Mouse (Mus musculus): Measurements from ENCODE around the gene Sephs2. TPM values are rescaled to one million over a fixed set of nuclear protein-coding genes. Genes with fewer than 3 reads are reported as not detected.

Sephs2 gene
- total RNA-seq, 2 experiments from 2014 or later: 40.5 to 41.3 TPM

DNA sequence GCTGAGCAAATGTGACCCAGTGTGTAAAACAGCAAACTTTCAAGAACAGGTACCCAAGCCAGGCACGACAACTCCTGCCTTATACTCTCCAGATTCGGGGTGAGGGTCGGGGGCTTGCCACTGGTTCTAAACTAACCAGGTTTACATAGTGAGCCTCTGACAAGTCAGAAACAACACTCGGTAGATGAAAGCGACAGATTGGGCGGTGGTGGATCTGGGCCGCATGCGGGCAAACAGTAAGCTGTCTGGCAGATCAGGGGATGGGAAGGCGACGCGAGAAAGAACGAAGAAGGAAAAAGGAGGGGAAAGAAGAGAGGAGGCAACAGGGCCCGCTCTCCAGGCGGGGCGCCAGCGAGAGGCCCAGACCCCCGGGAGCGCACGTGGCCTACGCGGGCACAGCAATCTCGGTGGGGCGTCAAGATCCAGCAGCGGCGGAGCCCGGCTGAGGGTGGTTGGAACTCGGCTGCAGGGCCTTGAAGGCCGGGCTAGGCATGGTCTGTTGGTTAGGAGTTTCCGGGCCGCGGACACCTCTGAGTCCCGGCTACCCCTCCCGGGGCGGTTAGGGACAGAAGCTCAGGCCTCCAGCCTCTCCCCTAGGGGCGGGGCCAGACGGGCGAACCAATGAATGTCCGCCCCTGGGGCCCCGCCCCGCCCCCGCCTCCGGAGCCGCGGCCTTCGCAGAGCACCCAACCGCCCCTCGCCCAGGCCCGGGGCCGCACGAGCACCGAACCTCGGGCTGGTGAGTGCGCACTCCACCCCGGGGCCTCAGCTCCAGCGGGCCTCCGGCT, 29.8 kb downstream of the Sephs2 start, which contains the start of gene Zfp771:
TSS of gene Zfp771 (plus strand) at position 405 of the 788 bp plus-strand sequence.
- intact Hi-C loops (cut with DNase I): no loop called here
- peak; percentile 94 to 95 for DNase-seq (ENCODE audit: low spot score in 2 of 2)

DNA sequence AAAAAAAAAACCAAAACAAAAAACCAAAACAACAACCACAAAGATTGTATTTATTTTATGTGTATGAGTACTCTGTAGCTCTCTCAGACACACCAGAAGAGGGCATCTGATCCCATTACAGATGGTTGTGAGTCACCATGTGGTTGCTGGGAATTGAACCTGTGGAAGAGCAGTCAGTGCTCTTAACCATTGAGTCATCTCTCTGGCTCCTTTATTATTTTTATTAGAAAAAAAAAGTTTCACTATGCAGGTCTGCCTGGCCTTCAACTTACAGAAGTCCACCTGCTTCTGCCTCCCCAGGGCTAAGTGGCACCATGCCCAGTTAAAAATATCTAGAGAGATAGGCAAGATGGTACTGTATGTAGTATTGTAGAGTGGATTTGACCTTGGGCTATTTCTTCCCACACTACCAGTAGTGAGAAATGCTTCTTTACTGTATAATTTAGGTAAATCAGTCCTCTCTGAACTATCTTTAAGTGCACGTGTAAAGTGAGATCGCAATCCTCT, 30.4 kb downstream of the Sephs2 start:
- intact Hi-C loops (cut with DNase I): no loop called here

DNA sequence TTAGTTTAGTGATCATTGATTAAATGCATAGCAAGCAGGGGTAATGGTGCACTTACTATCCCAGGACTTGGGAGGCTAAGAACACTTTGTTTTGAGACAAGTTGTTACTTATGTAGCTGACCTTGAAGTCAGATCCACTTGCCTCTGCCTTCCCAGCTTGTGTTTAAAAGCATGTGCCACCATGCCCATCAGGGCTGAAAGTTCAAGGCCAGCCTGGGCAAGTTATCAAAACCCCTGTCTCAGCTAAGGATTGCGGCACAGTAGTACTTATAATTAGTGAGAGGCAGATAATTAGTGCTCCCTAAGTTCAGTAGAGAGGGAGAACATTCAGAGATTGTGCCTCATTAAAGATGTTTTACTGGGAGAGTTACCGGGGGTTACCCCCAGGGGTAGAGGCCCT, 39.1 kb downstream of the Sephs2 start:
- DNase-seq (ENCODE audit: low spot score in 2 of 2): no peak
- intact Hi-C loops (cut with DNase I): no loop called here

More for the DNA sequence above, 30.4 kb downstream of the Sephs2 start:
- no peak for DNase-seq (ENCODE audit: low spot score in 2 of 2)

DNA sequence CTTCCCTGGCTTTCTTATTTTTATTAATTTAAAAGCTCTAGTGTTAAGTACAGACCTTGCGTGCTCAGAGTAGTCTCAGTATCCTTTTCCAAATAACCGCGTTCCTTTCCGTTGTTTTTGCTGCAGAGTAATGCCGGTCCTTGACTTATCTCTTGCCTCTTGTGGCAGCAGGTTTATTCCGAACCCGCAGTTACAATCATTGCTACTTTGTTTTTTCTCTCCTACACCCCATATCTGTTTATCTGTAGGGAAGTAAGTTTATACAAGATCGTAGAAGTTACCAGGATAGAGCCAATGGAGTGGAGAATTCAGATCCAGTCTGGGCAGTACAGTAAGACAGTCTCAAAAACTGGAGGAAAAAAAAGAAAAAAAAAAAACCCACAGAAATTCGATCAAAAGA, 40.1 kb downstream of the Sephs2 start:
- no peak for DNase-seq (ENCODE audit: low spot score in 2 of 2)
- intact Hi-C loops (cut with DNase I): no loop called here

DNA sequence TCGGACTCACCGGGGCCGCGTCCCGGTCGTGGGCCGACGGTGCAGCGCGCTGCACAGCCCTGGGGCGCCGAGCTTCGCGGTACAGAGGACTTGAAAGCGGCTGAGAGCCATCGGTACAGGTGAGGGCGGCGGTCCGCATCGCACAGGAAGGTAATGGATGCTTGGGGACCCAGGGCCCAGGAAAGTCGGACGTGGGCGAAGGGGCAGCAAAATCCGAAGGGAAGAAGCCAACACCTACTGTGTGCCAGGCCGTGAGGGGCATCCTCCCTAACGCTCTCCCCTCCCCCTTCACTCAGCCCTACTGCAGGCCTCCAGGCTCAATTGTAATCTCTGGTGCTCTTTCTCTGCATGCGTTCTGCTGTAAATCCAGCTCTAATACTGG, 40.5 kb downstream of the Sephs2 start:
- peak in 1 of 2 experiments; percentile 38 for DNase-seq (ENCODE audit: low spot score in 2 of 2)
- intact Hi-C loops (cut with DNase I): no loop called here

DNA sequence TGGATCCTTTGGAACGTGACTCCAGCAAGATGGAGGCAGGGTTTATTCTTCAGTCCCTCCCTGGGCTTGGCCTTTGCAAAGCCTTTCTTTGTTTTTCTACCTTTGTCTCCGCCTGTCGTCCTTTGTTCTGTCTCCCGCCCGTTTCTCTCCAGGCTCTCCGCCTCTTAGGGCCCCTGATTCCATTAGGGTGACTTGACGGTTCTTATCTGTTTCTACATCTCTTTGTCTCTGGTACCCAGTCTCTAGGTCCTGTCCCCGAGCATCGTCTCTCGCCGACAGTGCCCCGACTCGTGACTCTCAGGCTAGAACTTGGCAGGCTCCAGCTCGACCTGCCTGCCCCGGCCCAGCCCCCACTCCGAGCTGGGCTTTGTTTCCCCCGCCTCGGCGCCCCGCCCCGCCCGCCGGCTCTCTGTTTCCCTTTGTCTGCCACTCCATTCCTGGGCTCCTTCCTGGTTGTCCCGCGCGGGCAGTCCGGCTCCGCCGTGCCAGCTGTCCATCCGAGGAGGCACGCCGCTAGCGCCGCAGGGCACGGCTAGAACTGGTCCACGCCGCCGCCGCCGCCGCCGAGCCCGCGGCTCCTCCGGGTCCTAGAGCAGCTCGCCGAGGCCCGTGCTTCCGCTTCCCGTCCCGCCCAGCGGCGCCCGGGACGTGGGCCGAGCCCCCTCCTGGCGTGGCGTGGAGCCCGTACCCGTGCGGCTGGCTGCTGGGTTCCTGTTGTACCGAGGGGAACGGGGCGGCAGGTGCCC, 41.1 kb downstream of the Sephs2 start, which contains the start of the genes Zfp553 and Sept1:
TSS of gene Zfp553 (plus strand) at position 440 of the 746 bp plus-strand sequence.
TSS of gene Sept1 (minus strand) at position 509 of the 746 bp plus-strand sequence.
- peak; percentile 81 to 86 for DNase-seq (ENCODE audit: low spot score in 2 of 2)
- intact Hi-C loops (cut with DNase I): no loop called here

DNA sequence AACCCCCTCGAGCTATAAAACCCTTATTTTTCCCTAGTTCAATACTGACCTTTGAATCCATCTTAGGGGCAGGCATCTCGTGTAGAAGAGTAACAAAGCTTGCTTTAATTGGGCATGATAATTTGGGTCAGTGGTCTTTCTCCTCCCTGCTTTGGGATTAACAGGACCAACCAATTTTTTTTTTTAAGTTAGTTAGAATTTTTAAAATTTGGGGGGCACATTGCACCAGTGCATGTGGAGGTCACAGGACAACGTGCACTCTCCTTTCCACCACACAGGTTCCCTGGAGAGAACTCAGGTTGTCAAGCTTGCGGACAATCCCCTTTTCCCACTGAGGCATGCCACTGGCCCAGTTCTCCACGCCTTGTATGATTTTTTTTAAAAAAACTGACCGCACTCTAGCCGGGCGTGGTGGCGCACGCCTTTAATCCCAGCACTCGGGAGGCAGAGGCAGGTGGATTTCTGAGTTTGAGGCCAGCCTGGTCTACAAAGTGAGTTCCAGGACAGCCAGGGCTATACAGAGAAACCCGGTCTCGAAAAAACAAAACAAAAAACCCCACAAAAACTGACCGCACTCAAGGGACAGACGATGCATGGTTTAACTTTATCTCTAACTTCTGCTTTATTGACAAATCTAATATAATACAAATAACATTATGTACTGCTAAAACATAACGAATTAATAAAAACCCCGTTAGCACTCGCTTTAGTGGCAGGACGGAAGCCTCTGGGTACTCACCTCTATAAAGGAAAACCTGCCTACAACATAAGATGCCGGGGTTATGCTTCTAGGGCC, 41.8 kb downstream of the Sephs2 start:
- DNase-seq (ENCODE audit: low spot score in 2 of 2): no peak
- intact Hi-C loops (cut with DNase I): no loop called here

DNA sequence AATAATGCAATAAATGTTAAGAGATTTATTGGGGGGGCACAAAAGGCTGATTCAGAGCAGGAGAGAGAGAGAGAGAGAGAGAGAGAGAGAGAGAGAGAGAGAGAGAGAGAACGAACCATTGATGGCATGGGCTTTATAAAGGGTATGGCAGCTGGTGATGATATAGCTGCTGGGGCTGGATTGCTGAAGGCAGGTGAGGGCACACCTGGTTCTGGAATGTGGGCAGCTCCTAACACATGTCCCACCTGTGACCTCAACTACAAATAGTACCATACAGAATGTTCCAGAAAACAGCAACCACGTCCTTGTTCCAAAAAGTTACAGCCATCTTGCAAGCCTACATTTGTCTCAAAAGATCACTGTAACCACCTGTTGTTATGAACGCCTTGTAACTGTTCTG, 42.5 kb downstream of the Sephs2 start:
- intact Hi-C loops (cut with DNase I): no loop called here
- DNase-seq (ENCODE audit: low spot score in 2 of 2): no peak

DNA sequence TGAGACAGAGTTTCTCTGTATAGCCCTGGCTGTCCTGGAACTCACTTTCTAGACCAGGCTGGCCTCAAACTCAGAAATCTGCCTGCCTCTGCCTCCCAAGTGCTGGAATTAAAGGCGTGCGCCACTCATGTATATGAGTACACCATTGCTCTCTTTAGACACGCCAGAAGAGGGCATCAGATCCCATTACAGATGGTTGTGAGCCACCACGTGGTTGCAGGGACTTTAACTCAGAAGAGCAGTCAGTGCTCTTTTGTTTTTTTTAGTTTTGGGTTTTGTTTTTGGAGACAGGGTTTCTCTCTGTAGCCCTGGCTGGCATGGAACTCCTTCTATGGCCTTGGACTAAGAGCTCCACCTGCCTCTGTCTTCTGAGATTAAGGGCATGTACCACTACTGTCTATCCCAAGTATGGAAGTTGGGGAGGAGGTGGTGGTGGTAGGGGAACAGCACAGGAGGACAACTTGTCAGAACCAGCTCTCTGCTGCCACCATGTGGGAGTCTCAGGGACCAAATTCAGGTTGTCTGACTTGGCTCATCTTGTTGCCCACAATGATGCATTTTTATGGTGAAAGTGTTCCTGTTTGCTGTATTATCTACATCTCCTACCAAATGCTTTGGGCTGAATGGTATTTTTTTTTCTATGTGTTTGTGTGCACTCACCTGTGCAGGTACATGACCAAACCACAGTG, 45.1 kb downstream of the Sephs2 start:
- intact Hi-C loops (cut with DNase I): loop anchor here (2.0 kb wide), 1 partner anchor 14 kb away; no protein-coding TSS in a partner anchor
- peak; percentile 62 to 88 for DNase-seq (ENCODE audit: low spot score in 2 of 2)

DNA sequence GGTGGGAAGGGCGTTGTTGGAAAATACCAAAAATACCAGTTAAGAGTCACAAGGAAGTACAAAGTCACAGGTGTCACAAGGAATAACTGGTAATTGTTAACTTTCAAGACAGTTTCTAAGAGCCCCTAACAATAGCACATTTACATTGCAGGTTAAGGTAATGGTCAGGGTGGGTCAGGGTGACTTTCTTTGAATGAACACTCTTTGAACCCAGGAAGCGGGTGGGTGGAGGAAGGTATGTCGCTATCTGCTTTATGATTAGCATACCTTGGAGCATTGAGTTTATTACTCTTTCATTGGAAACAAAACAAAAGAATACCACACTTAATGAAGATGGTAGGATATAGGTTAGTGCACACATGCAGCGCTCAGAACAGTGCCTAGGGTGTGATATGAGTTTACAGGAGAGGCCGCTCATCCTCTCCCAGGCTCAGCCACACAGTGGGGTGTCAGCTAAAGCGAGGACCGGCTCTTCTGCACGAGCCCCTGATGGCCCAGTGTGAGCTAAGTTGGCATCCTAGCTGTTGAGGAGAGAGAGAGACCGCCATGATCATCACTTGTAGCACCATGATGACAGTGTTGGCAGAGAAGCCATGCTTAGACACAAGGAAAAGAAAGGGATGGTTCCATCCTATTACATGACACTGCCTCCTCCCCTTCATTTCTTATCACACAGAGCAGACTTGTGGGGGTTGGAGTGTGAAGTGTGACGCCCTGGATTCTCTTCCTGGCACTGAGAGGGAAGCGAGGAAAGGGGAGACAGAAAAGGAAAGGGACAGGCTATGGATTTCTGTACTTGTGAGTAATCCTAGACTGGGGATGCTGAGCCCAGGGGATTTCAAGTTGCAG, 48.5 kb downstream of the Sephs2 start:
- DNase-seq (ENCODE audit: low spot score in 2 of 2): peak in 1 of 2 experiments; percentile 82
- intact Hi-C loops (cut with DNase I): no loop called here

DNA sequence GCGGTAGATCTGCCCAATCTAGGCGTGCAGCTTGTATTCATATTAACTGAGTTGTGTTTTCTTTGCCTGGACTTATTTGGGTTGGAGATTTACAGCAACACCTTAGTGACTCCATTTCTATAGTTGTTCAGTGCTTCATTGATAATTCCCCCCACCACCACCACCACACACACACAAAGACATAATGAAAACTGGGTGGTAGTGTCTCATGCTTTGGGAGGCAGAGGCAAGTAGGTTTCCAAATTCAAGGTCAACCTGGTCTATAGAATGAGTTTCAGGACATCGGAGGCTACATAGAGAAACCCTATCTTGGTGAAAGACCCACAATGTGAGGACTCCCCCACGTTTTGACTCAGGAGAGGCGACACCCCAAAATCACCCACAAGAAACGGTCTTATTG, 49.2 kb downstream of the Sephs2 start:
- DNase-seq (ENCODE audit: low spot score in 2 of 2): no peak
- intact Hi-C loops (cut with DNase I): no loop called here

DNA sequence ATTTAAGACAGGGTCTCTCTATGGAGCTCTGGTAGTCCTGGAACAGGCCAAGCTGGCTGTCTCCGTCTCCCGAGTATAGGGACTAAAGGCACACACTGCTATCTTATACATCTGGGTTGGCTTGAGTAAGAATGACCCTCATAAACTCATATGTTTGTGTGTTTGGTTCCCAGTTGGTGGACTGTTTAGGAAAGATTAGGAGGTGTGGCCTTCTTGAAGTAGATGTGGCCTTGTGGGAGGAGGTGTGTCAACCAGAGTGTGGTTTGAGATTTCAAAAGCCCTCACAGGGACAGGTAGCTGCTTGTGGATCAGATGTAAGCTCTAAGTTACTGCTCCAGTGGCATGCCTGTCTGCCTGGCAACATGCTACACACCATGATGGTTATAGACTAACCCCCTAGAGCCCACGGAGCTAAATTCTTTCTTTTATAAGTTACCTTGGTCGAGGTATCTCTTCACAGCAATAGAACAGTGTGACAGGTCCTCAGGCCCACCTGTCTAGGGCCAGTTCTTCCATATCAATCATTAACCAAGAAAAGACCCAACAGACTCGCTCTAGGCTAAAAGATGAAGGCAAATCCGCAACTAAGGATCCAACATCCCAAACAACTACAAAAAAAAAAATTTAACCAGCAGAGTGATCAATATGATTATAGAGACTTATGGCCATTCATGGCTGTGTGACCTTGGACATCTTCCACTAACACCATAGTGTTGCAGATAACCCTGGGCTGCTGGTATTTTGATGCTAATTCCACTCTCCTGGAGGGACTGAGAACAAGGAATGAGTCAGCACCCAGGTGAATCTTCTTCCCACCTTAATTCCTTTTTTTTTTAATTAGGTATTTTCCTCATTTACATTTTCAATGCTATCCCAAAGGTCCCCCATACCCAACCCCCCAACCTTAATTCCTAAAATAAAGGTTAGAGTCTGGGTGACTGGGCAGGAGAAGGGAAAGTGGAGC, 50.1 kb downstream of the Sephs2 start:
- DNase-seq (ENCODE audit: low spot score in 2 of 2): no peak
- intact Hi-C loops (cut with DNase I): no loop called here

DNA sequence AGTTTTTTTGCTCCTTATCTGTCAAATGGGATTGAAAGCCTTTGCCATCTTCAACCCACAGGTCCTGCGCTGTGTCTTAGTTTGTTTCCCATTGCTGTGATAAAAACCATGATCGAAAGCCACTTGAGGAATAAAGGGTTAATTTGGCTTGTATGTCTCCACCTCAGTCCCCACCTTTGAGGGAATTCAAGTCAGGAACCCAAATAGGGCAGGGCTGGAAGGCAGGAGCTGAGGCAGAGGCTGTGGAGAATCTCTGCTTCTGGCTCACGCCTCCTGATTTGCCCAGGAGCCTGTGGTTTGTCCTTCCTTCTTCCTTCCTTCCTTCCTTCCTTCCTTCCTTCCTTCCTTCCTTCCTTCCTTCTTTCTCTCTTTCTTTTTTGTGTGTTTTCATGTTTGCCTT, 50.7 kb downstream of the Sephs2 start:
- DNase-seq (ENCODE audit: low spot score in 2 of 2): no peak
- intact Hi-C loops (cut with DNase I): no loop called here
